Mouse (Mus musculus) heart, postnatal 0 days (tissue): ENCODE data around the gene Ces1b. TPM values are rescaled to one million over a fixed set of nuclear protein-coding genes. Genes with fewer than 3 reads are reported as not detected.

Experiments used
- ATAC-seq: fragments of 200-750 bp; cut with Nextera tagmentation; 2 replicates; pipeline ENCODE4 v1.8.0; 2017; ENCODE audit warnings: low read depth, moderate number of reproducible peaks, moderate library complexity; ENCODE audit not compliant: insufficient read depth
- DNase-seq: peaks from one replicate; pipeline ENCODE4 v3.0.0-alpha.2; 2016; ENCODE audit warnings: low spot score
- H3K27ac ChIP-seq: fragments of 300-500 bp; sonication (generic); 2 replicates; pipeline ENCODE4 v1.5.1; 2014; ENCODE audit warnings: low read depth, mild to moderate bottlenecking
- H3K27me3 ChIP-seq: fragments of 300-500 bp; sonication (generic); 2 replicates; pipeline ENCODE4 v1.6.1; 2014; ENCODE audit warnings: low read length, mixed read lengths; ENCODE audit not compliant: control insufficient read depth, insufficient read depth
- H3K36me3 ChIP-seq: fragments of 300-500 bp; sonication (generic); replicated peaks from 2 replicates; pipeline ENCODE4 v1.6.1; 2014; ENCODE audit warnings: low read length, mixed read lengths; ENCODE audit not compliant: control insufficient read depth, insufficient read depth
- H3K4me1 ChIP-seq: fragments of 300-500 bp; sonication (generic); 2 replicates; pipeline ENCODE4 v1.6.1; 2014; ENCODE audit warnings: antibody characterized with exemption; ENCODE audit not compliant: control insufficient read depth, insufficient read depth
- H3K4me2 ChIP-seq: fragments of 300-500 bp; sonication (generic); 2 replicates; pipeline ENCODE4 v1.6.1; 2014; ENCODE audit warnings: low read depth, mild to moderate bottlenecking, low read length, moderate library complexity
- H3K4me3 ChIP-seq: fragments of 300-500 bp; sonication (generic); 2 replicates; pipeline ENCODE4 v1.5.1; 2014; ENCODE audit warnings: low read depth, low read length
- H3K9ac ChIP-seq: fragments of 300-500 bp; sonication (generic); replicated peaks from 2 replicates; pipeline ENCODE4 v1.6.1; 2014; ENCODE audit warnings: low read depth, low read length, mixed read lengths
- H3K9me3 ChIP-seq: fragments of 300-500 bp; sonication (generic); replicated peaks from 2 replicates; pipeline ENCODE4 v1.6.1; 2016; ENCODE audit warnings: low read length; ENCODE audit not compliant: control insufficient read depth
- CTCF ChIP-seq: IDR thresholded peaks from 2 replicates; pipeline ENCODE4 v1.5.1; 2016; ENCODE audit warnings: antibody characterized with exemption, control low read depth, low read depth
- EP300 ChIP-seq: IDR thresholded peaks from 2 replicates; pipeline ENCODE4 v1.6.1; 2016; ENCODE audit warnings: antibody characterized with exemption, low read depth
- WGBS: fragments of 180-500 bp; shearing (Covaris S2); extraction: QIAGEN DNeasy Blood & Tissue Kit; methylation state at CpG from one replicate; pipeline ENCODE4 v1.1.7; 2014; 5-methylcytosine and 5-hydroxymethylcytosine counted together
- polyA plus RNA-seq: library from polyadenylated mRNA; unstranded; fragments of >200 nt; fragmentation: Nextera tagmentation; extraction: Ambion mirVana; gene quantifications from 2 replicates; pipeline ENCODE4 v1.2.1, GENCODE M21; 2015
- total RNA-seq: library from RNA; depleted of rRNA; stranded (reverse); fragments of >200 nt; gene quantifications from 2 replicates; pipeline ENCODE4 v1.2.3, GENCODE M21; 2014; ENCODE audit warnings: low replicate concordance; rRNA removed

Gene Ces1b
- total and polyA plus RNA-seq, 2 experiments from 2014 or later, result not detected

- 20% methylated on average over 5 of the region's 5 CpGs for WGBS
- peak; percentile 18 for DNase-seq
- no peak for ATAC-seq
- Histone ChIP-seq H3K9ac (no peak overlapping the region), H3K9me3 (no peaks in the 10 kb centered on the region), H3K27ac (no peak overlapping the region), H3K4me2 (no peak overlapping the region), H3K27me3 (0 out of 2 replicates have a peak, but pooled peaks cover 3% of the 10 kb centered on the region), H3K4me1 (peaks cover 3% of the 10 kb centered on the region; the same call in 1 of the 2 replicates), H3K4me3 (no peak overlapping the region), H3K36me3 (no peaks in the 10 kb centered on the region)
- TF ChIP-seq CTCF (peak; percentile 66), EP300 (no peak)
Observed at GRCm38 (mm10) chr8:93010286-93010685, 69.5 kb downstream of the Ces1b start.

Other genes starting within 250 kb of the Ces1b start
- gene Lpcat2, start 224.7 kb downstream of the Ces1b start, total RNA-seq, result 1.5 and 4.9 TPM in 2 replicates
- 2.8 and 3.0 TPM in 2 replicates for gene Lpcat2, start 224.7 kb downstream of the Ces1b start, polyA plus RNA-seq
- gene Capns2, start 178.6 kb downstream of the Ces1b start, total RNA-seq, result 0.38 TPM in 1 of 2 replicates, not detected in the other
- 0.11 TPM in 1 of 2 replicates, not detected in the other for gene Capns2, start 178.6 kb downstream of the Ces1b start, polyA plus RNA-seq
- 0.27 TPM in 1 of 2 replicates, not detected in the other for gene Slc6a2, start 119.9 kb downstream of the Ces1b start, total RNA-seq
- gene Slc6a2, start 119.9 kb downstream of the Ces1b start, polyA plus RNA-seq, result not detected in 2 replicates
- not detected in 2 replicates for gene Ces1a, start 31.8 kb downstream of the Ces1b start, total RNA-seq
- not detected in 2 replicates for gene Ces1a, start 31.8 kb downstream of the Ces1b start, polyA plus RNA-seq
- not detected in 2 replicates for gene Ces1c, start 51.3 kb upstream of the Ces1b start, total RNA-seq
- gene Ces1c, start 51.3 kb upstream of the Ces1b start, polyA plus RNA-seq, result not detected in 2 replicates
- gene Ces1d, start 117.8 kb upstream of the Ces1b start, total RNA-seq, result 0.50 TPM in 1 of 2 replicates, not detected in the other
- 1.5 and 2.1 TPM in 2 replicates for gene Ces1d, start 117.8 kb upstream of the Ces1b start, polyA plus RNA-seq
- gene Ces1e, start 149.6 kb upstream of the Ces1b start, total RNA-seq, result not detected in 2 replicates
- gene Ces1e, start 149.6 kb upstream of the Ces1b start, polyA plus RNA-seq, result 0.49 and 0.60 TPM in 2 replicates
- gene Ces1f, start 199.7 kb upstream of the Ces1b start, total RNA-seq, result not detected in 2 replicates
- 0.11 TPM in 1 of 2 replicates, not detected in the other for gene Ces1f, start 199.7 kb upstream of the Ces1b start, polyA plus RNA-seq